Mouse (Mus musculus) olfactory bulb, adult 2 months (tissue): Measurements from ENCODE around the gene Naa35.

Source experiments
- CTCF ChIP-seq: fragments of 200-500 bp; IDR thresholded peaks from 2 replicates; pipeline ENCODE4 v1.5.1; 2012; ENCODE audit warnings: low read depth, mild to moderate bottlenecking, low read length, moderate library complexity; ENCODE audit not compliant: insufficient read depth
- POLR2A ChIP-seq: fragments of 200-500 bp; IDR thresholded peaks from 2 replicates; pipeline ENCODE4 v1.6.1; 2012; ENCODE audit warnings: mild to moderate bottlenecking, low read depth, low read length, moderate library complexity; ENCODE audit not compliant: insufficient read depth

GRCm38 (mm10) chr13:59604511-59604910 lies 19.5 kb downstream of the Naa35 start:
- no peak for TF ChIP-seq CTCF
- TF ChIP-seq POLR2A, result no peak
